Mouse (Mus musculus): Measurements from ENCODE around the gene Ndufa6.
"Not testable (repeated sequence)": the region's sequence is repeated elsewhere in the genome, so short reads cannot be mapped to it uniquely, and the experiment has no call there.

Ndufa6 gene

DNA sequence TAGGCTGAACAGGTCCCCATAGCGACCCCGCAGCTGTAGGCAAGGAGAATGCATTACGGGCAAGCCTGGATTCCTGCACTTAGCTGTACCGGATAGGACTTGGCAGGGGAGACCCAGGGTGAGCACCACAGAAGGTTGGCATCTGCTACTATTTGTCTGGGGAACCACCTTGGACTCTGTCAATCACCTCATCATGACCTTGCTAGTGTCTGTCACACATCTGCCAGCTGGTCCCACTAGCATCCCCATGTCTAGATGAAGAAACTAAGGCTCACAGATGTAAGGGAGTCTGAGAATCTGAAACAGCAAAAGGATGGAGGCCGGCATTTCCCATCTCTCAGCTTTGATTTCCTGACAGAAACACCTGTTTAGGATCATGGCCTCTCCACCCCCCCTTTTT, 20.3 kb upstream of the Ndufa6 start:
- ChIA-PET POLR2A (interaction anchor here in 2 of 4 experiments (1.8 to 2.2 kb wide), 3 partner anchors 13 to 15 kb away, joined by 6 to 7 read pairs (median 7); no protein-coding TSS in a partner anchor), CTCF (interaction anchor here in 2 of 4 experiments (0.7 to 1.2 kb wide), 2 partner anchors 43 to 431 kb away, joined by 3 to 6 read pairs; no protein-coding TSS in a partner anchor)

DNA sequence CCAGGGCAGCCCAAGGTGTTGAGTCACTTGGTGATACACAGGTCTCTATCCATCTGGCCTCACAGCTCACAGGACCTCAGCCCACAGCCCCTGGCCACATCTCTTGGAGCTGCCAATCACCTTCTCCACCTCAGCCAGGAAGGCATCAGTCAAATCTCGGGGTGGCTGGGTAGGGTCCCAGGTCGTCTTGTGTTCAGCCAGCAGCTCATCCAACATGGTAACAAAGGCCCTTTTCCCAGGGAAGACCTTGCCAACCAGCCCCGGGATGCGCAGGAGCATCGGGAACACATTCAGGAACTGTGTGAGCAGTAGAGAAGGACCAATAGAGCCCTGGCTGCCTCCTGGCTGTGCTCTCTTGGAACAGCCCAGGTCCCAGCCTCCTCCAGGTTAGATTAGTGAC, 18.9 kb upstream of the Ndufa6 start:
- POLR2A ChIA-PET: interaction anchor here in 3 of 4 experiments (1.5 to 2.2 kb wide), 5 partner anchors 11 to 18 kb away, joined by 4 to 7 read pairs (median 5); no protein-coding TSS in a partner anchor
- CTCF ChIA-PET: interaction anchor here in 1 of 4 experiments (1.7 kb wide), 1 partner anchor 11 kb away, joined by 6 read pairs; no protein-coding TSS in a partner anchor

- POLR2A ChIA-PET: interaction anchor here in 3 of 4 experiments (1.5 to 2.2 kb wide), 5 partner anchors 11 to 17 kb away, joined by 4 to 7 read pairs (median 5); no protein-coding TSS in a partner anchor
- CTCF ChIA-PET: interaction anchor here in 1 of 4 experiments (1.7 kb wide), 1 partner anchor 11 kb away, joined by 6 read pairs; no protein-coding TSS in a partner anchor
These were observed 18.3 kb upstream of the Ndufa6 start for GRCm38 (mm10) chr15:82372446-82372845.

DNA sequence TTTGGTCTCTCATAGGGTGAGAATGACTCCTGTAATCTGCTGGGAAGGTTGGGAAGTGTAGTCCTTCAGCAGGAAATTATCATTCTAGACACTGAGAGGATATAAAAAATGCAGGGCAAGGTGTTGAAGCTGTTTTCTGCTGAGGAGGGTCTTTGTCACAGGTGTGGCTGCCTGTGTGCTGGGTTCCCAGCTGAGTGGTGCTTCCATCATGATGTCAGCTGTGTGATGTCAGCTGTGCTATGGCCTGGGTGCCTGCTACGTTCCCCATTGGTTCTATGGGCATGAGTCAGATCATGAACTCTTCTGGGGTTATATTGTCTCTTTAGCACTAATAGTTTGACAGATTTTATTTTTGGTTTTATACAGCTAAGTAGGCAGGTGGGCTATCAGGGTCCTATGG, 14.7 kb upstream of the Ndufa6 start:
- ChIA-PET CTCF (interaction anchor here in 1 of 4 experiments (0.6 kb wide), 1 partner anchor 727 kb away, joined by 9 read pairs; no protein-coding TSS in a partner anchor), POLR2A (interaction anchor here in 2 of 4 experiments (0.5 to 1.2 kb wide), 6 partner anchors 9 to 1109 kb away, joined by 3 to 6 read pairs (median 3); partner anchors contain the start of genes Naga (in 1 of the 2), Pheta2 (in 1 of the 2) and Smdt1 (in 1 of the 2))

DNA sequence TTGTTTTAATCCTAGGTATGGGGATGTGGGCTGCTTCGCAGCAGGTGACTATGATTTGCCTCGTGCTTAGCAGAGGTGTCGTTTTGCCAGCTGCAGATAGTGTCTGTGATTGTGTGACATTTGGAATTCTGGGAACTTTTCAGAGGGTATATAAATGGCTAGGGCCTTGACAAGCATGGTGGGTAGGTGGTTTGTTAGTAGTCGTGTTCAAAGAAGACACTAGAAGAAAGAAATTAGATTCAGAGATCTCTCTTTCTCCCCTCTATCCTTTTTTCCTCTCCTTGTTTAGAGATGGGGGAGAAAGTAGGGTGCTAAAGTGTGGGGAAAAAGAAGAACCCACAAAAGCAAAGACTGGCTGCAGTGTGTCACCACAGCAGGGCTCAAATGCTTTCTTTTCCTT, 14.0 kb upstream of the Ndufa6 start:
- POLR2A ChIA-PET: interaction anchor here in 2 of 4 experiments (0.5 to 1.2 kb wide), 5 partner anchors 8 to 352 kb away, joined by 3 to 6 read pairs (median 3); partner anchors contain the start of genes Naga (in 1 of the 2), Pheta2 (in 1 of the 2) and Smdt1 (in 1 of the 2)
- CTCF ChIA-PET: interaction anchor here in 1 of 4 experiments (0.6 kb wide), 1 partner anchor 728 kb away, joined by 9 read pairs; no protein-coding TSS in a partner anchor

- POLR2A ChIA-PET: not testable (repeated sequence)
These were observed 10.4 kb upstream of the Ndufa6 start for GRCm38 (mm10) chr15:82364561-82364960.

DNA sequence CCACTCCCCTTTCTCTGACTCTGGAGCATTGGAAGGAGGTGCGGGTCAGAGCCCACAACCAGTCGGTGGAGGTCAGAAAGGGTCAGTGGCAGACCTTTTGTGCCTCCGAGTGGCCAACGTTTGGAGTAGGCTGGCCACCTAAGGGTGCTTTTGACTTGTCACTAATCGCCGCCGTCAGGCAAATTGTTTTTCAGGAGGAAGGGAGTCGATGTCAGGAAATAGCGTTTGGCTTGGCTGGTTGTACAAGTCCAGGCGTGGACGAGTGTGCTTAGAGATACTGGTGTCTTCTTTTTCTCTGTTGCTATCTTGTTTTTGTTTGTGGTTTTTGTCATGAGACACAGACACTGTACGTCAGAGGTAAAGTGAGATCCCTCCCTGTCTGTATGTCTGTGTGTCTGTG, 9.7 kb upstream of the Ndufa6 start:
- POLR2A ChIA-PET, CTCF ChIA-PET: not testable (repeated sequence)

More at GRCm38 (mm10) chr15:82364561-82364960, 10.4 kb upstream of the Ndufa6 start:
- CTCF ChIA-PET: not testable (repeated sequence)

DNA sequence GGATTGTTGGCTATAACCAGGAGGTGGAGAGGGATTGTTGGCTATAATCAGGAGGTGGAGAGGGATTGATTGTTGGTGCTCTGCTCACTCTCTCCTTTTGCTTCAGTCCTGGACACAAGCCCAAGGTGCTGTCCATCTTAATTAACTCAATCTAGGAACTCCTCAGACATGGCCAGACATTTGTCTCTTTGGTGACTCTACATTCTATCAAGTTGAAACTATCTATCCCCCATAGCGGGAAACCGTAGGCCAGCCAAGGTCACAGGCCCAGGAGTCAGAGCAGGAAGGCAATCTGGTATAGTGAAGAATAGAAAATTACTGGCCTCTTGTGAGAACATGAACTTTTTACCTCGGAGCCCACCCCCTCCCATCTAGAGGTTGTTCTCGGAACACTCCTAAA, 8.1 kb upstream of the Ndufa6 start:
- ChIA-PET POLR2A (interaction anchor here in 2 of 4 experiments (0.7 to 2.5 kb wide), 5 partner anchors 11 to 30 kb away, joined by 3 to 19 read pairs (median 11); partner anchors contain the start of genes Cyp2d22 (in 1 of the 2), Naga (in 1 of the 2), Pheta2 (in 1 of the 2) and Smdt1 (in 1 of the 2)), CTCF (interaction anchor here in 1 of 4 experiments (1.0 to 1.3 kb wide), 2 partner anchors 10 to 737 kb away, joined by 3 to 6 read pairs; no protein-coding TSS in a partner anchor)

DNA sequence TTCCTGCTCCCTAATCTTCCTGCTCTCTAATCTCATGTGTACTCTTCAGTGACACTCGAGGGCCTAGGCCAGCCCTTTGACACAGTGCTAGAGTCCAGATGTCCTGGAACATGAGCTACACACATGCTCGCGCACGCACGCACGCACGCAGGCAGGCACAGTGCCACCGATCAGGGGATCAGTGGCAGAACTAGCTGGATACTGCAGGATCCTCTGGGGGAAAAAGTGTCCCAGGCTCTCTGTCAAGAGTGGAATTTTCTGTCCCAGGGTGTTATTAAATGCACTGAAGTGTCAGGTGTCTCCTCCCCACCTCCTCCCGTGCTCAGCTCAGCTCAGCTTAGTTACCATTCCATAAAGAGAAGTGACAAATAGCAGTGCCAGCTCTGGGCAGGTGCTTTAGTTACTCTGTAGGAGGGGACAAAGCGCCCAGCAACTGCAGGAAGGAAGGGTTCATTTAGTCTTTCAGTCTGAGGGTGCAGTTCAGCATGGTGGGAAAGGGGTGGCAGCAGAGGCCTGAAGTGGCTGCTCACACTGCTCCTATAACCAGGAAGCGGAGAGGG, 7.4 kb upstream of the Ndufa6 start:
- CTCF ChIA-PET: interaction anchor here in 2 of 4 experiments (0.5 to 1.3 kb wide), 7 partner anchors 11 to 953 kb away, joined by 3 to 7 read pairs (median 3); no protein-coding TSS in a partner anchor

DNA sequence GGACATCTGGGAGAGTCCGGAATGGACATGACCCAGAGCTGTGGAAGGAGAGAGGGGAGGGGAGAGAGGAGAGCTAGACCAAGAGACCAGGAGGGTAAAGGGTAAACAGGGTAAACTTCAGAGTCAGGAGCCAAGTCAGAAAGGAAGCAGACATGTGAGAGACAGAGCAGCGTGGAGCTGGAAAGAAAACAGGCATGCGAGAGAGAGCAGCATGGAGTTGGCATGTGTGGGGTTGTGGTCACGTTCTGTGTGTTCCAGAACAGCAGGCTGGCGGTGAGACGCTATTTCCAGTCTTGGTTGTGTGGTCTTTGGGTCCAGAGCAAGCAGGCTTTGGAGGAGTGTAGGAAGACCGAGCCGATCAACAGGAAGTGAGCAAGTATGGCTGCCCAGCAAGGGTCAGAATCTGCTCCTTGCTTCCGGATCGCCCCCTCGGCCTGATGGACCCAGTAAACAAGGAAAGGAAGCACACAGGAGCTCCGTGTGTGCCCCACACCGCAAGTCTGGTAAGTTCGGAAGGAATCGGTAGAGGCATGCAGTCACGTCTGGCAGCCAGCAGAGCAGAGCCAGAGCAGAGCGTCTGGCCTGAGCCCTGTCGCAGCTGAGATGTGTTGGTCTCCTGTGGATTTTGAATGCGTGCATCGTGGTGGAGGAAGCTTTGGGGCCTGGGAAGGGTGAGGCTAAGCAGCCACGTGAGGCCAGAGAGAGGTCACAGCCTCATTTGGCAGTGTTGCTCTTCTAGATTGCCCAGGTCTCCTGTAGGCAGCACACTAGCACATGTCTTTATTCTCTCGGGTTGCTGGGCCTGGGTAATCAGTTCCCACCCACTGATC, 4.5 kb upstream of the Ndufa6 start:
- CTCF ChIA-PET: interaction anchor here in 2 of 4 experiments (0.6 to 1.0 kb wide), 3 partner anchors 18 to 98 kb away, joined by 3 to 7 read pairs (median 4); no protein-coding TSS in a partner anchor

More for the DNA sequence above, 7.4 kb upstream of the Ndufa6 start:
- POLR2A ChIA-PET: interaction anchor here in 3 of 4 experiments (0.5 to 2.5 kb wide), 21 partner anchors 9 to 788 kb away, joined by 3 to 19 read pairs (median 5); partner anchors contain the start of genes Naga (in 3 of the 3), Pheta2 (in 3 of the 3), Smdt1 (in 3 of the 3) and Cyp2d22 (in 1 of the 3)

GRCm38 (mm10) chr15:82353745-82354113, 393 bp downstream of the Ndufa6 start:
- ChIA-PET POLR2A (interaction anchor here in 3 of 4 experiments (0.5 to 3.9 kb wide), 32 partner anchors 8 to 796 kb away, joined by 3 to 43 read pairs (median 4); partner anchors contain the start of genes Naga (in 2 of the 3), Pheta2 (in 2 of the 3), Poldip3 (in 2 of the 3) and Smdt1 (in 2 of the 3)), CTCF (interaction anchor here (0.6 to 2.4 kb wide), 18 partner anchors 8 to 682 kb away, joined by 3 to 16 read pairs (median 4); partner anchors contain the start of genes Naga (in 2 of the 4), Pheta2 (in 2 of the 4), Smdt1 (in 2 of the 4) and Tcf20 (in 1 of the 4))

More for the DNA sequence above, 4.5 kb upstream of the Ndufa6 start:
- POLR2A ChIA-PET: interaction anchor here in 3 of 4 experiments (0.7 to 3.5 kb wide), 20 partner anchors 8 to 791 kb away, joined by 3 to 20 read pairs (median 4); partner anchors contain the start of genes Naga (in 2 of the 3), Pheta2 (in 2 of the 3), Smdt1 (in 2 of the 3) and Cyp2d22 (in 1 of the 3)

GRCm38 (mm10) chr15:82353078-82353744, 911 bp downstream of the Ndufa6 start:
- ChIA-PET CTCF (interaction anchor here in 3 of 4 experiments (0.6 to 2.4 kb wide), 16 partner anchors 8 to 682 kb away, joined by 3 to 16 read pairs (median 4); partner anchors contain the start of genes Naga (in 2 of the 3), Pheta2 (in 2 of the 3), Smdt1 (in 2 of the 3) and Wbp2nl (in 1 of the 3)), POLR2A (interaction anchor here in 3 of 4 experiments (0.6 to 3.9 kb wide), 28 partner anchors 7 to 797 kb away, joined by 3 to 43 read pairs (median 4); partner anchors contain the start of genes Naga (in 2 of the 3), Pheta2 (in 2 of the 3), Poldip3 (in 2 of the 3) and Smdt1 (in 2 of the 3))

GRCm38 (mm10) chr15:82351480-82351879, 2.6 kb downstream of the Ndufa6 start:
- CTCF ChIA-PET: no interaction called here
- POLR2A ChIA-PET: interaction anchor here (0.6 to 6.4 kb wide), 6 partner anchors 11 to 700 kb away, joined by 3 to 34 read pairs (median 4); partner anchors contain the start of genes Naga (in 2 of the 4), Pheta2 (in 2 of the 4), Smdt1 (in 2 of the 4) and Wbp2nl (in 1 of the 4)

GRCm38 (mm10) chr15:82350349-82350748, 3.8 kb downstream of the Ndufa6 start:
- ChIA-PET CTCF (no interaction called here), POLR2A (interaction anchor here in 3 of 4 experiments (0.5 to 6.4 kb wide), 10 partner anchors 8 to 229 kb away, joined by 3 to 34 read pairs (median 3); partner anchors contain the start of genes Naga (in 2 of the 3), Pheta2 (in 2 of the 3) and Smdt1 (in 2 of the 3))

DNA sequence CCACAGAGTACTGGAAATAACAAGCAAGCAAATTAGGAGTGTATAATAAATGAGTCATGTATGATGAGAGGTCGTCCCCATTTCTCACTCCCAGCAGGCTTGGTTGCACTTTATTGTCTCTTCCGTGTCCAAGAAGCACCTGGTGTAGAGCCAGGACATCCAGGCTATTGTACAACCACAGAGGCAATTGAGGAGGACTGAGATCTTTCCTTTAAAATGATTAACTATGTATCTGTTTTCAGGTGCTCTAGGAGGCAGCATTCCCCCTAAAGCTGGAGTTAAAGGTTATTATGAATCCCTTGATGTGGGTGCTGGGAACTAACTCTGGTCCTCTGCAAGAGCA, 5.2 kb downstream of the Ndufa6 start:
- ChIA-PET CTCF (no interaction called here), POLR2A (interaction anchor here in 3 of 4 experiments (0.6 to 6.4 kb wide), 5 partner anchors 10 to 480 kb away, joined by 3 to 34 read pairs (median 9); partner anchors contain the start of genes Naga (in 3 of the 3), Pheta2 (in 3 of the 3) and Smdt1 (in 3 of the 3))

GRCm38 (mm10) chr15:82348258-82348998, 5.7 kb downstream of the Ndufa6 start:
- CTCF ChIA-PET: interaction anchor here in 1 of 4 experiments (0.6 kb wide), 1 partner anchor 75 kb away, joined by 3 read pairs; no protein-coding TSS in a partner anchor
- POLR2A ChIA-PET: interaction anchor here in 2 of 4 experiments (0.5 to 6.4 kb wide), 4 partner anchors 9 to 10 kb away, joined by 3 to 34 read pairs (median 8); partner anchors contain the start of genes Naga (in 2 of the 2), Pheta2 (in 2 of the 2) and Smdt1 (in 2 of the 2)
